Mouse (Mus musculus): ENCODE results near the gene 3110040M04Rik. TPM values are rescaled to one million over a fixed set of nuclear protein-coding genes. Genes with fewer than 3 reads are reported as not detected.
"Not testable (repeated sequence)": the region's sequence is repeated elsewhere in the genome, so short reads cannot be mapped to it uniquely, and the experiment has no call there.

Gene 3110040M04Rik
- total RNA-seq (2021) = not detected
- long read RNA-seq, experiment 1 = 0 reads
- long read RNA-seq, experiment 2 = 0 reads

- DNase-seq (ENCODE audit: low spot score in 2 of 2) = not testable (repeated sequence)
These were observed at the start of gene 3110040M04Rik for GRCm38 (mm10) chr1:151203818-151204217. TSS of gene 3110040M04Rik (plus strand) at chr1:151204121.

GRCm38 (mm10) chr1:151154131-151154530 lies 49.8 kb upstream of the 3110040M04Rik start:
- not testable (repeated sequence) for DNase-seq (ENCODE audit: low spot score in 2 of 2)

GRCm38 (mm10) chr1:151156129-151156528 lies 47.8 kb upstream of the 3110040M04Rik start:
- no peak for DNase-seq (ENCODE audit: low spot score in 2 of 2)

- no peak for DNase-seq (ENCODE audit: low spot score in 2 of 2)
These were observed 46.9 kb upstream of the 3110040M04Rik start for GRCm38 (mm10) chr1:151156777-151157632.

GRCm38 (mm10) chr1:151157963-151158856 lies 45.7 kb upstream of the 3110040M04Rik start:
- no peak for DNase-seq (ENCODE audit: low spot score in 2 of 2)

GRCm38 (mm10) chr1:151158857-151159510 lies 44.9 kb upstream of the 3110040M04Rik start:
- no peak for DNase-seq (ENCODE audit: low spot score in 2 of 2)

- DNase-seq (ENCODE audit: low spot score in 2 of 2) = no peak
These were observed 37.9 kb upstream of the 3110040M04Rik start for GRCm38 (mm10) chr1:151166031-151166430.

- DNase-seq (ENCODE audit: low spot score in 2 of 2) = no peak
These were observed 36.4 kb upstream of the 3110040M04Rik start for GRCm38 (mm10) chr1:151167297-151168047.

- no peak for DNase-seq (ENCODE audit: low spot score in 2 of 2)
These were observed 35.3 kb upstream of the 3110040M04Rik start for GRCm38 (mm10) chr1:151168637-151169036.

GRCm38 (mm10) chr1:151171572-151172461 lies 32.1 kb upstream of the 3110040M04Rik start:
- no peak for DNase-seq (ENCODE audit: low spot score in 2 of 2)

GRCm38 (mm10) chr1:151177030-151177936 lies 26.6 kb upstream of the 3110040M04Rik start:
- no peak for DNase-seq (ENCODE audit: low spot score in 2 of 2)

GRCm38 (mm10) chr1:151177937-151178271 lies 26.0 kb upstream of the 3110040M04Rik start:
- no peak for DNase-seq (ENCODE audit: low spot score in 2 of 2)

GRCm38 (mm10) chr1:151178505-151179083 lies 25.3 kb upstream of the 3110040M04Rik start:
- no peak for DNase-seq (ENCODE audit: low spot score in 2 of 2)

- no peak for DNase-seq (ENCODE audit: low spot score in 2 of 2)
These were observed 23.8 kb upstream of the 3110040M04Rik start for GRCm38 (mm10) chr1:151180167-151180566.

GRCm38 (mm10) chr1:151182266-151182665 lies 21.7 kb upstream of the 3110040M04Rik start, which contains the start of gene Gm47985:
TSS of gene Gm47985 (plus strand) at chr1:151182537.
- not testable (repeated sequence) for DNase-seq (ENCODE audit: low spot score in 2 of 2)

GRCm38 (mm10) chr1:151186186-151186585 lies 17.7 kb upstream of the 3110040M04Rik start:
- not testable (repeated sequence) for DNase-seq (ENCODE audit: low spot score in 2 of 2)

- DNase-seq (ENCODE audit: low spot score in 2 of 2) = not testable (repeated sequence)
These were observed 17.0 kb upstream of the 3110040M04Rik start for GRCm38 (mm10) chr1:151186879-151187424.

GRCm38 (mm10) chr1:151188469-151188868 lies 15.5 kb upstream of the 3110040M04Rik start:
- no peak for DNase-seq (ENCODE audit: low spot score in 2 of 2)
